Mouse (Mus musculus) MEL (cell line): ENCODE results near the gene Timeless. TPM values are rescaled to one million over a fixed set of nuclear protein-coding genes. Genes with fewer than 3 reads are reported as not detected.
A peak's percentile ranks its signal among the peaks of the same experiment; 100 is the strongest.

ENCODE experiments used
- DNase-seq: peaks from one replicate; pipeline ENCODE4 v3.0.0; 2011; ENCODE audit warnings: low read depth, low spot score
- H3K27ac ChIP-seq: 2 replicates; pipeline ENCODE4 v1.5.1; 2012; ENCODE audit warnings: low read depth, mild to moderate bottlenecking, control low read depth, low read length, moderate library complexity; ENCODE audit not compliant: control insufficient read depth
- H3K27me3 ChIP-seq, 2 experiments: fragments of 150-350 bp in 1 of 2; sonication (generic) in 1 of 2; 2 replicates each; pipeline ENCODE4 v1.6.1; 2012; ENCODE audit warnings: low read length in 2 of 2, mild to moderate bottlenecking in 2 of 2, improper control_type of control experiment in 1 of 2, moderate library complexity in 1 of 2; ENCODE audit not compliant: insufficient read depth in 2 of 2, control insufficient read depth in 1 of 2
- H3K36me3 ChIP-seq, 2 experiments: 2 replicates each; pipeline ENCODE4 v1.6.1; 2012 to 2014; ENCODE audit warnings: low read length in 2 of 2, improper control_type of control experiment in 1 of 2, inconsistent platforms in 1 of 2, mild to moderate bottlenecking in 1 of 2; ENCODE audit not compliant: insufficient read depth in 2 of 2, control insufficient read depth in 1 of 2
- H3K4me1 ChIP-seq, 2 experiments: fragments of 150-350 bp in 1 of 2; sonication (generic) in 1 of 2; 2 replicates each; pipeline ENCODE4 v1.6.1; 2012; ENCODE audit warnings: low read length in 2 of 2, improper control_type of control experiment in 1 of 2, mild to moderate bottlenecking in 1 of 2; ENCODE audit not compliant: insufficient read depth in 2 of 2, control insufficient read depth in 1 of 2
- H3K4me3 ChIP-seq, 2 experiments: fragments of 150-350 bp in 1 of 2; sonication (generic) in 1 of 2; 2 replicates each; pipeline ENCODE4 v1.5.1; 2012; ENCODE audit warnings: low read depth in 2 of 2, low read length in 2 of 2, mild to moderate bottlenecking in 2 of 2, moderate library complexity in 2 of 2, control low read depth in 1 of 2, improper control_type of control experiment in 1 of 2; ENCODE audit not compliant: control insufficient read depth in 1 of 2, insufficient read depth in 1 of 2
- H3K79me2 ChIP-seq: 2 replicates; pipeline ENCODE4 v1.6.1; 2012; ENCODE audit warnings: mild to moderate bottlenecking, low read length, moderate library complexity; ENCODE audit not compliant: control insufficient read depth, poor library complexity, insufficient read depth
- H3K9ac ChIP-seq: 2 replicates; pipeline ENCODE4 v1.6.1; 2012; ENCODE audit warnings: low read depth, mild to moderate bottlenecking, control low read depth, low read length, moderate library complexity; ENCODE audit not compliant: control insufficient read depth, poor library complexity, severe bottlenecking
- H3K9me3 ChIP-seq: fragments of 150-350 bp; sonication (generic); replicated peaks from 2 replicates; pipeline ENCODE4 v1.6.1; 2012; ENCODE audit warnings: mild to moderate bottlenecking, low read length, improper control_type of control experiment, moderate library complexity; ENCODE audit not compliant: insufficient read depth
- BHLHE40 ChIP-seq: IDR thresholded peaks from 2 replicates; pipeline ENCODE4 v1.6.1; 2012; ENCODE audit warnings: low read depth, mild to moderate bottlenecking, inconsistent platforms, low read length, improper control_type of control experiment, borderline replicate concordance
- CHD1 ChIP-seq: IDR thresholded peaks from 2 replicates; pipeline ENCODE4 v1.6.1; 2012; ENCODE audit warnings: low read depth, mild to moderate bottlenecking, inconsistent platforms, low read length, improper control_type of control experiment
- CHD2 ChIP-seq: IDR thresholded peaks from 2 replicates; pipeline ENCODE4 v1.6.1; 2011; ENCODE audit warnings: low read length, improper control_type of control experiment
- CTCF ChIP-seq, 3 experiments: IDR thresholded peaks in 2 of 3; conservative IDR thresholded peaks in 1 of 3; 2 replicates each; pipeline ENCODE4 v1.5.1; 2011 to 2012; ENCODE audit warnings: low read length in 3 of 3, low read depth in 2 of 3, mild to moderate bottlenecking in 2 of 3, improper control_type of control experiment in 1 of 3, inconsistent platforms in 1 of 3, mixed read lengths in 1 of 3, moderate library complexity in 1 of 3; ENCODE audit not compliant: control insufficient read depth in 1 of 3, insufficient read depth in 1 of 3, poor library complexity in 1 of 3, severe bottlenecking in 1 of 3
- ELF1 ChIP-seq: IDR thresholded peaks from 2 replicates; pipeline ENCODE4 v1.6.1; 2014; ENCODE audit warnings: low read depth, mild to moderate bottlenecking, inconsistent platforms, low read length, improper control_type of control experiment, moderate library complexity
- ETS1 ChIP-seq: IDR thresholded peaks from 2 replicates; pipeline ENCODE4 v1.6.1; 2012; ENCODE audit warnings: low read depth, mild to moderate bottlenecking, inconsistent platforms, low read length, improper control_type of control experiment, moderate library complexity
- HCFC1 ChIP-seq: IDR thresholded peaks from 2 replicates; pipeline ENCODE4 v1.6.1; 2012; ENCODE audit warnings: low read depth, mild to moderate bottlenecking, inconsistent platforms, low read length, improper control_type of control experiment, moderate library complexity
- KAT2A ChIP-seq: conservative IDR thresholded peaks from 2 replicates; pipeline ENCODE4 v1.6.1; 2012; ENCODE audit warnings: low read depth, low read length, improper control_type of control experiment, inconsistent platforms
- MXI1 ChIP-seq: IDR thresholded peaks from 2 replicates; pipeline ENCODE4 v1.6.1; 2011; ENCODE audit warnings: mild to moderate bottlenecking, low read depth, low read length, improper control_type of control experiment
- NRF1 ChIP-seq: IDR thresholded peaks from 2 replicates; pipeline ENCODE4 v1.6.1; 2014; ENCODE audit warnings: low read depth, mild to moderate bottlenecking, inconsistent platforms, low read length, improper control_type of control experiment, moderate library complexity; ENCODE audit not compliant: poor library complexity, insufficient read depth, severe bottlenecking
- POLR2AphosphoS2 ChIP-seq: IDR thresholded peaks from 2 replicates; pipeline ENCODE4 v1.6.1; 2011; ENCODE audit warnings: low read length, improper control_type of control experiment
- POLR2AphosphoS5 ChIP-seq: IDR thresholded peaks from 2 replicates; pipeline ENCODE4 v1.6.1; 2012; ENCODE audit warnings: low read depth, borderline replicate concordance, mild to moderate bottlenecking, inconsistent platforms, low read length, moderate library complexity, mixed read lengths
- RCOR1 ChIP-seq: IDR thresholded peaks from 2 replicates; pipeline ENCODE4 v1.6.1; 2012; ENCODE audit warnings: low read depth, mild to moderate bottlenecking, inconsistent platforms, low read length, improper control_type of control experiment
- SIN3A ChIP-seq: IDR thresholded peaks from 2 replicates; pipeline ENCODE4 v1.6.1; 2012; ENCODE audit warnings: low read length, improper control_type of control experiment, inconsistent platforms
- SMC3 ChIP-seq: IDR thresholded peaks from 2 replicates; pipeline ENCODE4 v1.6.1; 2011; ENCODE audit warnings: low read depth, low read length, improper control_type of control experiment
- TAL1 ChIP-seq: IDR thresholded peaks from 2 replicates; pipeline ENCODE4 v1.6.1; 2012; ENCODE audit warnings: mild to moderate bottlenecking, inconsistent platforms, low read length, moderate library complexity, mixed read lengths
- TCF12 ChIP-seq: IDR thresholded peaks from 2 replicates; pipeline ENCODE4 v1.6.1; 2014; ENCODE audit warnings: low read depth, mild to moderate bottlenecking, inconsistent platforms, low read length, improper control_type of control experiment, moderate library complexity
- USF1 ChIP-seq: IDR thresholded peaks from 2 replicates; pipeline ENCODE4 v1.6.1; 2014; ENCODE audit warnings: low read depth, mild to moderate bottlenecking, inconsistent platforms, low read length, improper control_type of control experiment, moderate library complexity
- USF2 ChIP-seq, 2 experiments: IDR thresholded peaks; 2 replicates each; pipeline ENCODE4 v1.6.1; 2011 to 2012; ENCODE audit warnings: improper control_type of control experiment in 2 of 2, low read length in 2 of 2, borderline replicate concordance in 1 of 2, inconsistent platforms in 1 of 2, low read depth in 1 of 2, mild to moderate bottlenecking in 1 of 2; ENCODE audit not compliant: insufficient read depth in 1 of 2
- ZC3H11A ChIP-seq: IDR thresholded peaks from 2 replicates; pipeline ENCODE4 v1.6.1; 2012; ENCODE audit warnings: low read depth, mild to moderate bottlenecking, inconsistent platforms, low read length, improper control_type of control experiment
- ZMIZ1 ChIP-seq: IDR thresholded peaks from 2 replicates; pipeline ENCODE4 v1.6.1; 2012; ENCODE audit warnings: low read depth, mild to moderate bottlenecking, inconsistent platforms, low read length, improper control_type of control experiment, moderate library complexity
- ZNF384 ChIP-seq: IDR thresholded peaks from 2 replicates; pipeline ENCODE4 v1.6.1; 2012; ENCODE audit warnings: low read depth, mild to moderate bottlenecking, inconsistent platforms, low read length, improper control_type of control experiment
- polyA plus RNA-seq, 2 experiments: library from polyadenylated mRNA; stranded (reverse) in 1 of 2; unstranded in 1 of 2; fragments of >175 nt in 1 of 2; fragments of >200 nt in 1 of 2; gene quantifications; 2 replicates each; pipeline versions ENCODE4 v1.2.1 to v1.2.4; 2012; ENCODE audit warnings: low replicate concordance in 2 of 2, low read depth in 1 of 2; ENCODE audit not compliant: insufficient read length in 2 of 2, insufficient read depth in 1 of 2, missing spikeins in 1 of 2
- total RNA-seq: library from RNA; depleted of rRNA; stranded (reverse); fragments of 300-350 nt; gene quantifications from 2 replicates; pipeline ENCODE4 v1.2.3, GENCODE M21; 2012

Gene Timeless
- total and polyA plus RNA-seq, 3 experiments = 49.3 to 627 (median 89.8) TPM

GRCm38 (mm10) chr10:128232420-128232985, 638 bp downstream of the Timeless start (continued):
- TF ChIP-seq ETS1 (peak; percentile 42; the same call in 1 of the 2 replicates), RCOR1 (no peak), POLR2AphosphoS5 (no peak), USF1 (no peak), CTCF (IDR thresholded peaks at IDR 0.05 in 2 of 3, conservative IDR thresholded peaks at IDR 0.05 in 1 of 3; ENCODE audit: control insufficient read depth in 1 of 3, insufficient read depth in 1 of 3, low read depth in 2 of 3, low read length in 3 of 3, poor library complexity in 1 of 3, severe bottlenecking in 1 of 3) (peak; percentile 49 to 78 (median 68)), NRF1 (no peak), HCFC1 (0 out of 2 replicates have a peak, but pooled peaks have one; percentile 8), TAL1 (no peak), SMC3 (peak; percentile 70)
- TF ChIP-seq, all 39 proteins: peak for 10

- TF ChIP-seq BHLHE40 = no peak
- no peak for TF ChIP-seq USF2 (IDR thresholded peaks at IDR 0.05; ENCODE audit: borderline replicate concordance in 1 of 2, insufficient read depth in 1 of 2, low read depth in 1 of 2, low read length in 2 of 2)
- no peak for TF ChIP-seq ZC3H11A
- TF ChIP-seq ETS1 = no peak
- TF ChIP-seq CHD2 = no peak
- no peak for TF ChIP-seq MXI1
- TF ChIP-seq TCF12 = no peak
- TF ChIP-seq CTCF (IDR thresholded peaks at IDR 0.05 in 2 of 3, conservative IDR thresholded peaks at IDR 0.05 in 1 of 3; ENCODE audit: control insufficient read depth in 1 of 3, insufficient read depth in 1 of 3, low read depth in 2 of 3, low read length in 3 of 3, poor library complexity in 1 of 3, severe bottlenecking in 1 of 3) = no peak
- TF ChIP-seq CHD1 = no peak
- no peak for TF ChIP-seq ZMIZ1
- TF ChIP-seq TAL1 = no peak
- no peak for TF ChIP-seq POLR2AphosphoS2
- TF ChIP-seq SIN3A = no peak
- no peak for TF ChIP-seq KAT2A
- TF ChIP-seq ELF1 = no peak
- TF ChIP-seq ZNF384 = no peak
- no peak for TF ChIP-seq HCFC1
- Histone ChIP-seq H3K27ac (no peak overlapping the region), H3K27me3 (no peaks in the 10 kb centered on the region), H3K4me3 (no peak overlapping the region), H3K4me1 (peaks cover 23 to 30% of the 10 kb centered on the region in 2 experiments), H3K36me3 (peaks cover 0 to 34% of the 10 kb centered on the region in 2 experiments; a peak in 2 of 4 replicates), H3K79me2 (peaks cover 17% of the 10 kb centered on the region), H3K9me3 (no peaks in the 10 kb centered on the region), H3K9ac (no peak overlapping the region)
- DNase-seq = no peak
Observed at GRCm38 (mm10) chr10:128236321-128236720, 4.5 kb downstream of the Timeless start.
